Mouse (Mus musculus): Measurements from ENCODE around the gene Cd22. TPM values are rescaled to one million over a fixed set of nuclear protein-coding genes. Genes with fewer than 3 reads are reported as not detected.

The Cd22 gene
- polyA plus RNA-seq, 1 experiment from 2014 or later, result 0.35 TPM

- WGBS, result 19% methylated on average over 17 of the region's 17 CpGs
- H3K9me3 ChIP-seq (ENCODE audit: control insufficient read depth, low read depth, low read length), result no peaks in the 10 kb centered on the region
- H3K27me3 ChIP-seq (ENCODE audit: control insufficient read depth, insufficient read depth, low read length), result no peaks in the 10 kb centered on the region
- H3K4me3 ChIP-seq (ENCODE audit: low read depth, low read length), result peak overlapping the region; percentile 16; the same call in 1 of the 2 replicates
- H3K27ac ChIP-seq (ENCODE audit: low read length), result no peak overlapping the region
- ATAC-seq (ENCODE audit: insufficient number of reproducible peaks, insufficient read depth, low FRiP score, low read depth), result peak; percentile 12; the same call in 1 of the 2 replicates
- H3K4me1 ChIP-seq (ENCODE audit: control insufficient read depth, insufficient read depth, low read length), result no peaks in the 10 kb centered on the region
- peak overlapping the region; percentile 42 for H3K4me2 ChIP-seq (replicated peaks; ENCODE audit: low read depth, low read length)
- H3K9ac ChIP-seq (replicated peaks; ENCODE audit: low read depth, low read length), result no peak overlapping the region
- H3K36me3 ChIP-seq (ENCODE audit: control insufficient read depth, insufficient read depth, low read length), result no peaks in the 10 kb centered on the region
Measured at GRCm38 (mm10) chr7:30908992-30909431, 28.9 kb upstream of the Cd22 start.

GRCm38 (mm10) chr7:30908277-30908991 lies 28.3 kb upstream of the Cd22 start:
- Histone ChIP-seq H3K4me2 (replicated peaks; ENCODE audit: low read depth, low read length) (peak overlapping the region; percentile 42), H3K27ac (ENCODE audit: low read length) (no peak overlapping the region), H3K9ac (replicated peaks; ENCODE audit: low read depth, low read length) (no peak overlapping the region), H3K36me3 (ENCODE audit: control insufficient read depth, insufficient read depth, low read length) (no peaks in the 10 kb centered on the region), H3K9me3 (ENCODE audit: control insufficient read depth, low read depth, low read length) (no peaks in the 10 kb centered on the region), H3K4me1 (ENCODE audit: control insufficient read depth, insufficient read depth, low read length) (no peaks in the 10 kb centered on the region), H3K27me3 (ENCODE audit: control insufficient read depth, insufficient read depth, low read length) (no peaks in the 10 kb centered on the region), H3K4me3 (ENCODE audit: low read depth, low read length) (peak overlapping the region; percentile 16)
- ATAC-seq (ENCODE audit: insufficient number of reproducible peaks, insufficient read depth, low FRiP score, low read depth), result peak; percentile 71; the same call in 1 of the 2 replicates
- 4% methylated on average over 25 of the region's 26 CpGs for WGBS

DNA sequence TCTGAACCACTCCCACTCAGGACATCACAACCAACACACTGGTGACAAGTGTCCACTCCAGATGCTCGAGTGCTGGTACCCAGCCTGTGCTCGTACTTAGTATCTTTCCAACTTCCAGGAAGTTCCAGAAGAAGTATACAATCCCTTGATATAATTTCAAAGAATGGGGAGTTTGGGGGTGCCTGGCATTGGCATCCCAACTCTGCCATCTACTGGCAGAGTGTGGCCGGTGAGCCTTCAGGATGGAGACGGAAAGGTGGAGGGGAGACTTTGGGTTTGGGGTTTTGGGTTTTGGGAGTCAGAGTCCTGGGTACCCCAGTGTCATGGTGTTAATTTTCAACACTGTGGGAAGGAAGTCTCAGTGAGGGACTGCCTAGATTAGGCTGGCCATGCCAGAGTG lies 23.9 kb upstream of the Cd22 start:
- Histone ChIP-seq H3K4me2 (replicated peaks; ENCODE audit: low read depth, low read length) (no peak overlapping the region), H3K27me3 (ENCODE audit: control insufficient read depth, insufficient read depth, low read length) (no peaks in the 10 kb centered on the region), H3K36me3 (ENCODE audit: control insufficient read depth, insufficient read depth, low read length) (no peaks in the 10 kb centered on the region), H3K9me3 (ENCODE audit: control insufficient read depth, low read depth, low read length) (no peaks in the 10 kb centered on the region), H3K4me3 (ENCODE audit: low read depth, low read length) (no peak overlapping the region), H3K4me1 (ENCODE audit: control insufficient read depth, insufficient read depth, low read length) (0 out of 2 replicates have a peak, but pooled peaks cover 3% of the 10 kb centered on the region), H3K27ac (ENCODE audit: low read length) (no peak overlapping the region), H3K9ac (replicated peaks; ENCODE audit: low read depth, low read length) (no peak overlapping the region)
- no peak for ATAC-seq (ENCODE audit: insufficient number of reproducible peaks, insufficient read depth, low FRiP score, low read depth)
- whole genome bisulfite sequencing, result 49% methylated on average over 4 of the region's 4 CpGs

DNA sequence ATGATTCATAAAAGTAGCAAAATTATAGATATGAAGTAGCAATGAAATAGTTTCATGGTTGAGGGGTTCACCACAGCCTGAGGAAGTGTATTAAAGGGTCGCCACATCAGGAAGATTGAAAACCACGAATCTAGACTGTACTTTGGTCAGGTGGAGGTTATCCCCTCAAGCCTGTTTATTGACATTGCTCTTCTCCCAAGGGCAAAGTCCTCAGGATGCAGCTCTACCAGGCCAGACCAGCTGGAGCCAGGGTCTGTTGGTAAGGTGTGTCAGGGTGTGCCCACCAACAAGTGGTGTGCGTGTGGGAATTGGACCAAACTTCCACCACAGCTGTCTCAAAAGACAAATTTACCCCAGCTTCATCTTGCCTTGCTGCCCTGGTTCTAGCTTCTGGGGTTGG lies 15.1 kb upstream of the Cd22 start:
- Histone ChIP-seq H3K4me3 (ENCODE audit: low read depth, low read length) (no peak overlapping the region), H3K9me3 (ENCODE audit: control insufficient read depth, low read depth, low read length) (no peaks in the 10 kb centered on the region), H3K4me1 (ENCODE audit: control insufficient read depth, insufficient read depth, low read length) (0 out of 2 replicates have a peak, but pooled peaks cover 3% of the 10 kb centered on the region), H3K27me3 (ENCODE audit: control insufficient read depth, insufficient read depth, low read length) (no peaks in the 10 kb centered on the region), H3K4me2 (replicated peaks; ENCODE audit: low read depth, low read length) (no peak overlapping the region), H3K27ac (ENCODE audit: low read length) (no peak overlapping the region), H3K36me3 (ENCODE audit: control insufficient read depth, insufficient read depth, low read length) (no peaks in the 10 kb centered on the region), H3K9ac (replicated peaks; ENCODE audit: low read depth, low read length) (no peak overlapping the region)
- 80% methylated on average over 3 of the region's 3 CpGs for WGBS
- ATAC-seq (ENCODE audit: insufficient number of reproducible peaks, insufficient read depth, low FRiP score, low read depth), result no peak

DNA sequence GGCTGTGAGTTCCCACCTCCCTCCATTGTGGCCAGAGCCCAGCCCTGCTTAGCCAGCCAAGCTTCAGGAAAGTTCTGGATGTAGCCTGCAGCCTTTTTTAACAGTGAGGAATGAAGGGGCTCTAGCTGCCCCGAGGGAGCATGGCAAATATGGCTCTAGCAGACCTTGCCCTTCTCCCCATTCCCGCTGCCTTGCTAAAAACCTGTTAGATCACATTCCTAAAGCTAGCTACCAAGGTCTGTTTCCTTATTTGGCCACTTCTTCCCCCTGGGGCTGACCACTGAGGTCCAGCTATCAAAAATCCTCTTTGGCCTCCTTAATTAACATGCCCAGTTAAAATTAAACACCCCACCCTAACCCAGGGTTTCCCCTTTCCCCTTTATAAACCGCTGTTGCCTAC lies 12.4 kb upstream of the Cd22 start:
- H3K36me3 ChIP-seq (ENCODE audit: control insufficient read depth, insufficient read depth, low read length), result no peaks in the 10 kb centered on the region
- 46% methylated on average over 3 of the region's 3 CpGs for WGBS
- H3K27ac ChIP-seq (ENCODE audit: low read length), result no peak overlapping the region
- no peak overlapping the region for H3K4me3 ChIP-seq (ENCODE audit: low read depth, low read length)
- no peaks in the 10 kb centered on the region for H3K27me3 ChIP-seq (ENCODE audit: control insufficient read depth, insufficient read depth, low read length)
- no peaks in the 10 kb centered on the region for H3K9me3 ChIP-seq (ENCODE audit: control insufficient read depth, low read depth, low read length)
- no peak for ATAC-seq (ENCODE audit: insufficient number of reproducible peaks, insufficient read depth, low FRiP score, low read depth)
- no peaks in the 10 kb centered on the region for H3K4me1 ChIP-seq (ENCODE audit: control insufficient read depth, insufficient read depth, low read length)
- no peak overlapping the region for H3K9ac ChIP-seq (replicated peaks; ENCODE audit: low read depth, low read length)
- H3K4me2 ChIP-seq (replicated peaks; ENCODE audit: low read depth, low read length), result no peak overlapping the region

- 0 out of 2 replicates have a peak, but pooled peaks have one; percentile 43 for ATAC-seq (ENCODE audit: insufficient number of reproducible peaks, insufficient read depth, low FRiP score, low read depth)
- H3K4me2 ChIP-seq (replicated peaks; ENCODE audit: low read depth, low read length), result no peak overlapping the region
- WGBS, result 76% methylated on average over 9 of the region's 9 CpGs
Measured at GRCm38 (mm10) chr7:30891746-30892145, 11.6 kb upstream of the Cd22 start.

GRCm38 (mm10) chr7:30890681-30891080 lies 10.5 kb upstream of the Cd22 start:
- Histone ChIP-seq H3K4me3 (ENCODE audit: low read depth, low read length) (no peak overlapping the region), H3K27ac (ENCODE audit: low read length) (no peak overlapping the region), H3K9me3 (ENCODE audit: control insufficient read depth, low read depth, low read length) (no peaks in the 10 kb centered on the region), H3K4me1 (ENCODE audit: control insufficient read depth, insufficient read depth, low read length) (no peaks in the 10 kb centered on the region), H3K9ac (replicated peaks; ENCODE audit: low read depth, low read length) (no peak overlapping the region), H3K36me3 (ENCODE audit: control insufficient read depth, insufficient read depth, low read length) (no peaks in the 10 kb centered on the region), H3K27me3 (ENCODE audit: control insufficient read depth, insufficient read depth, low read length) (no peaks in the 10 kb centered on the region), H3K4me2 (replicated peaks; ENCODE audit: low read depth, low read length) (no peak overlapping the region)
- WGBS, result 74% methylated on average over 2 of the region's 2 CpGs
- ATAC-seq (ENCODE audit: insufficient number of reproducible peaks, insufficient read depth, low FRiP score, low read depth), result no peak

More at GRCm38 (mm10) chr7:30891746-30892145, 11.6 kb upstream of the Cd22 start:
- H3K27ac ChIP-seq (ENCODE audit: low read length), result no peak overlapping the region
- H3K4me1 ChIP-seq (ENCODE audit: control insufficient read depth, insufficient read depth, low read length), result no peaks in the 10 kb centered on the region
- H3K4me3 ChIP-seq (ENCODE audit: low read depth, low read length), result no peak overlapping the region
- no peaks in the 10 kb centered on the region for H3K36me3 ChIP-seq (ENCODE audit: control insufficient read depth, insufficient read depth, low read length)
- no peak overlapping the region for H3K9ac ChIP-seq (replicated peaks; ENCODE audit: low read depth, low read length)
- no peaks in the 10 kb centered on the region for H3K27me3 ChIP-seq (ENCODE audit: control insufficient read depth, insufficient read depth, low read length)
- H3K9me3 ChIP-seq (ENCODE audit: control insufficient read depth, low read depth, low read length), result no peaks in the 10 kb centered on the region

GRCm38 (mm10) chr7:30888786-30889185 lies 8.6 kb upstream of the Cd22 start:
- Histone ChIP-seq H3K4me3 (ENCODE audit: low read depth, low read length) (no peak overlapping the region), H3K27me3 (ENCODE audit: control insufficient read depth, insufficient read depth, low read length) (no peaks in the 10 kb centered on the region), H3K4me2 (replicated peaks; ENCODE audit: low read depth, low read length) (no peak overlapping the region), H3K4me1 (ENCODE audit: control insufficient read depth, insufficient read depth, low read length) (no peaks in the 10 kb centered on the region), H3K27ac (ENCODE audit: low read length) (no peak overlapping the region), H3K9ac (replicated peaks; ENCODE audit: low read depth, low read length) (no peak overlapping the region), H3K9me3 (ENCODE audit: control insufficient read depth, low read depth, low read length) (no peaks in the 10 kb centered on the region), H3K36me3 (ENCODE audit: control insufficient read depth, insufficient read depth, low read length) (no peaks in the 10 kb centered on the region)
- ATAC-seq (ENCODE audit: insufficient number of reproducible peaks, insufficient read depth, low FRiP score, low read depth), result no peak
- 77% methylated on average over 7 of the region's 7 CpGs for WGBS

All from stomach, embryonic 14.5 days (tissue).